12 mouse cellular contexts compared by ENCODE assay signal in the genomic region with DNA sequence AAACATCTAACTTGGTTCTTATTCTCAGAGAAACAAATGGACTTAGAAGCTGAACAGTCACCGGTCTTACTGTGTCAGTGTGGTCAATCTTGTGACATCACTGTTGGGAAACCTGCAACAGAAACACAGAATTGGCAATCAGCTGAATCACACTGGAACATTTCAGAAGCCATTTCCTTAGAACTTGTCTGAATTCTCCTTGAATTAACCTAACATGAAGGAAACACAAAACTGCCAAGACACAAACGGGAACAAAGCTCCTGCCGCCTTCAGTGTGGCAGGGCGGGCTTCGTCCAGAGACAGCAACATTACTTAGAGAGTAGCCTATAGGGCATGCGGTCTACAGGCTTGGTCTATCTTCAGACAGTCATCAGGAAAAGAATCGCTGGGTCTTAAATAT.
DNase-seq lines count a peak whose midpoint lies in the region; ATAC-seq and TF ChIP-seq lines count a peak whose summit lies in the region.
"Had no signal": no experiment of that assay in that cellular context is flagged by ENCODE, and none has a peak within 500 bp of the region (broad histone marks: within the 10 kb centered on the region; RNA-seq: fewer than 3 reads in every experiment).

No protein-coding gene starts in this region.

- H3K4me3 ChIP-seq in midbrain, embryonic 11.5 days (ENCODE audit: low read depth, low read length), result no peak overlapping the region
- no peak overlapping the region for H3K4me3 ChIP-seq in midbrain, embryonic 15.5 days
- no peak overlapping the region for H3K4me3 ChIP-seq in liver, embryonic 15.5 days (replicated peaks)
- H3K4me3 ChIP-seq in small intestine, adult 2 months (ENCODE audit: low read depth, low read length), result no peak overlapping the region
- H3K4me3 ChIP-seq: embryonic facial prominence, embryonic 13.5 days; neural tube, embryonic 12.5 days had no signal

- H3K4me1 ChIP-seq in midbrain, embryonic 11.5 days (ENCODE audit: control insufficient read depth, insufficient read depth, low read length), result peaks cover 15% of the 10 kb centered on the region; the same call in 1 of the 2 replicates
- H3K4me1 ChIP-seq in midbrain, embryonic 15.5 days, result peaks cover 16% of the 10 kb centered on the region
- peaks cover 49% of the 10 kb centered on the region for H3K4me1 ChIP-seq in liver, embryonic 15.5 days (replicated peaks)
- 0 out of 2 replicates have a peak, but pooled peaks cover 3% of the 10 kb centered on the region for H3K4me1 ChIP-seq in small intestine, adult 2 months (ENCODE audit: control insufficient read depth, insufficient read depth, insufficient read length, low read length)

- H3K9ac ChIP-seq in midbrain, embryonic 11.5 days (ENCODE audit: low read length), result peak overlapping the region; percentile 18; the same call in 1 of the 2 replicates
- H3K9ac ChIP-seq in midbrain, embryonic 15.5 days, result no peak overlapping the region
- no peak overlapping the region for H3K9ac ChIP-seq in liver, embryonic 15.5 days
- H3K9ac ChIP-seq: embryonic facial prominence, embryonic 13.5 days; neural tube, embryonic 12.5 days had no signal

- H3K27ac ChIP-seq in midbrain, embryonic 11.5 days (ENCODE audit: low read depth, low read length), result no peak overlapping the region
- no peak overlapping the region for H3K27ac ChIP-seq in midbrain, embryonic 15.5 days
- peak overlapping the region; percentile 59; the same call in 1 of the 2 replicates for H3K27ac ChIP-seq in liver, embryonic 15.5 days (replicated peaks)
- H3K27ac ChIP-seq in small intestine, adult 2 months (ENCODE audit: insufficient read depth, low read depth, low read length), result 0 out of 2 replicates have a peak overlapping the region, but pooled peaks have one; percentile 41
- H3K27ac ChIP-seq: embryonic facial prominence, embryonic 13.5 days; neural tube, embryonic 12.5 days had no signal

- TF ChIP-seq CTCF in small intestine, adult 2 months (IDR thresholded peaks at IDR 0.05; ENCODE audit: extremely low read depth, insufficient read length, insufficient replicate concordance, low read depth, low read length), result no peak

- ATAC-seq in midbrain, embryonic 11.5 days (ENCODE audit: low FRiP score), result no peak
- no peak; the same call in 1 of the 2 replicates for ATAC-seq in midbrain, embryonic 15.5 days (replicated peaks)
- ATAC-seq in liver, embryonic 15.5 days (ENCODE audit: insufficient read depth), result no peak

- TF ChIP-seq POLR2A in small intestine, adult 2 months (IDR thresholded peaks at IDR 0.05; ENCODE audit: low read depth, low read length), result no peak

- DNase-seq in heart, adult 11 months, result peak; percentile 87
- no peak for DNase-seq in heart, postnatal 25 days (ENCODE audit: low spot score)
- DNase-seq in midbrain, embryonic 11.5 days (ENCODE audit: low spot score, missing footprints), result no peak
- no peak for DNase-seq in left cerebral cortex, postnatal 10 days (ENCODE audit: extremely low spot score in 1 of 2, low spot score in 2 of 2)
- no peak for DNase-seq in kidney, adult 8-10 months
- DNase-seq: kidney, adult 9 months; thymus, postnatal 14 days had no signal

- 48% methylated on average over 7 of the region's 7 CpGs for WGBS in midbrain, embryonic 11.5 days
- 31% methylated on average over 7 of the region's 7 CpGs for whole genome bisulfite sequencing in midbrain, embryonic 15.5 days
- whole genome bisulfite sequencing in liver, embryonic 15.5 days (ENCODE audit: insufficient replicate concordance), result 12% methylated on average over 7 of the region's 7 CpGs
- 73% methylated on average over 7 of the region's 7 CpGs for WGBS in small intestine, adult 2 months

- H3K9me3 ChIP-seq in midbrain, embryonic 11.5 days (ENCODE audit: control insufficient read depth, low read length), result no peaks in the 10 kb centered on the region
- H3K9me3 ChIP-seq in midbrain, embryonic 15.5 days, result no peaks in the 10 kb centered on the region
- no peaks in the 10 kb centered on the region for H3K9me3 ChIP-seq in liver, embryonic 15.5 days (replicated peaks)
- H3K9me3 ChIP-seq: embryonic facial prominence, embryonic 13.5 days; neural tube, embryonic 12.5 days had no signal

- H3K27me3 ChIP-seq in midbrain, embryonic 11.5 days (ENCODE audit: control insufficient read depth, insufficient read depth, low read length), result no peaks in the 10 kb centered on the region
- H3K27me3 ChIP-seq in midbrain, embryonic 15.5 days (replicated peaks), result no peaks in the 10 kb centered on the region
- H3K27me3 ChIP-seq in liver, embryonic 15.5 days, result no peaks in the 10 kb centered on the region
- no peaks in the 10 kb centered on the region for H3K27me3 ChIP-seq in small intestine, adult 2 months (ENCODE audit: control insufficient read depth, insufficient read depth, low read length)
- H3K27me3 ChIP-seq: embryonic facial prominence, embryonic 13.5 days; neural tube, embryonic 12.5 days had no signal

- intact Hi-C loops in heart, postnatal 25 days (cut with DNase I), result no loop called here
- intact Hi-C loops in left cerebral cortex, postnatal 10 days (cut with DNase I), result no loop called here

- H3K36me3 ChIP-seq in midbrain, embryonic 11.5 days (ENCODE audit: control insufficient read depth, insufficient read depth, low read length), result no peaks in the 10 kb centered on the region
- 0 out of 2 replicates have a peak, but pooled peaks cover 3% of the 10 kb centered on the region for H3K36me3 ChIP-seq in midbrain, embryonic 15.5 days (replicated peaks)
- no peaks in the 10 kb centered on the region for H3K36me3 ChIP-seq in liver, embryonic 15.5 days (replicated peaks)
- 0 out of 2 replicates have a peak, but pooled peaks cover 1% of the 10 kb centered on the region for H3K36me3 ChIP-seq in small intestine, adult 2 months (ENCODE audit: control insufficient read depth, insufficient read depth, low read length)
- H3K36me3 ChIP-seq: neural tube, embryonic 12.5 days had no signal

- H3K4me2 ChIP-seq in midbrain, embryonic 11.5 days, result no peak overlapping the region
- H3K4me2 ChIP-seq in midbrain, embryonic 15.5 days, result no peak overlapping the region
- H3K4me2 ChIP-seq in liver, embryonic 15.5 days, result peak overlapping the region; percentile 10; the same call in 1 of the 2 replicates
- H3K4me2 ChIP-seq: embryonic facial prominence, embryonic 13.5 days; neural tube, embryonic 12.5 days had no signal

Comparison
In these comparisons a context has a peak if more than half of its experiments do, and no peak if none do; other contexts are left out.
1. H3K27ac ChIP-seq: peak in liver, embryonic 15.5 days (single experiment) and small intestine, adult 2 months (single experiment); none in midbrain, embryonic 11.5 days (single experiment) and midbrain, embryonic 15.5 days (single experiment).